25 mouse cellular contexts compared by ENCODE assay signal in genomic region chr17:59521107-59521506, GRCm38 (mm10).
"Had no signal": no experiment of that assay in that cellular context is flagged by ENCODE, and none has a peak within 500 bp of the region (broad histone marks: within the 10 kb centered on the region; RNA-seq: fewer than 3 reads in every experiment).

No protein-coding gene starts in this region.

- H3K9ac ChIP-seq: heart, embryonic 13.5 days; heart, embryonic 15.5 days; hindbrain, embryonic 13.5 days; hindbrain, embryonic 15.5 days; kidney, embryonic 15.5 days; limb, embryonic 12.5 days; liver, embryonic 12.5 days; liver, embryonic 14.5 days had no signal

- H3K4me2 ChIP-seq: heart, embryonic 11.5 days; heart, embryonic 13.5 days; heart, embryonic 15.5 days; hindbrain, embryonic 13.5 days; hindbrain, embryonic 15.5 days; kidney, embryonic 15.5 days; limb, embryonic 12.5 days; liver, embryonic 12.5 days had no signal

- DNase-seq: gastrocnemius, postnatal 14 days; gastrocnemius, postnatal 36 days; heart, adult 11 months; heart, adult 2 months; heart, postnatal 14 days; heart, postnatal 36 days; kidney, adult 11 months; kidney, adult 2 months; kidney, adult 9 months; kidney, postnatal 10 days; kidney, postnatal 25 days; kidney, postnatal 4 days had no signal

- H3K36me3 ChIP-seq: heart, embryonic 13.5 days; heart, embryonic 15.5 days; hindbrain, embryonic 13.5 days; hindbrain, embryonic 15.5 days; kidney, embryonic 15.5 days; limb, embryonic 10.5 days; limb, embryonic 12.5 days; liver, embryonic 12.5 days had no signal

- H3K9me3 ChIP-seq: heart, embryonic 13.5 days; heart, embryonic 15.5 days; hindbrain, embryonic 13.5 days; hindbrain, embryonic 15.5 days; kidney, embryonic 15.5 days; limb, embryonic 10.5 days; limb, embryonic 12.5 days; liver, embryonic 12.5 days had no signal

- H3K27me3 ChIP-seq: heart, embryonic 13.5 days; heart, embryonic 15.5 days; hindbrain, embryonic 13.5 days; hindbrain, embryonic 15.5 days; kidney, embryonic 15.5 days; limb, embryonic 12.5 days; liver, embryonic 12.5 days had no signal

- H3K4me1 ChIP-seq: heart, embryonic 13.5 days; heart, embryonic 15.5 days; hindbrain, embryonic 13.5 days; hindbrain, embryonic 15.5 days; kidney, embryonic 15.5 days; limb, embryonic 10.5 days; limb, embryonic 12.5 days; liver, embryonic 12.5 days had no signal

- ATAC-seq: hindbrain, postnatal 0 days; intestine, embryonic 16.5 days; liver, embryonic 12.5 days had no signal

- H3K4me3 ChIP-seq: heart, adult 2 months; heart, embryonic 13.5 days; heart, embryonic 15.5 days; hindbrain, embryonic 13.5 days; hindbrain, embryonic 15.5 days; kidney, embryonic 15.5 days; layer of hippocampus, adult 2 months; limb, embryonic 10.5 days; limb, embryonic 12.5 days; liver, embryonic 12.5 days had no signal

- H3K27ac ChIP-seq: heart, adult 2 months; heart, embryonic 13.5 days; heart, embryonic 15.5 days; hindbrain, embryonic 13.5 days; hindbrain, embryonic 15.5 days; hindbrain, postnatal 0 days; kidney, embryonic 15.5 days; layer of hippocampus, adult 2 months; limb, embryonic 10.5 days; limb, embryonic 12.5 days; liver, embryonic 12.5 days; liver, embryonic 14.5 days had no signal
